ENCODE assay signal across 24 mouse cellular contexts in genomic region chr8:127557566-127557965, GRCm38 (mm10).
DNase-seq lines count a peak whose midpoint lies in the region; ATAC-seq lines count a peak whose summit lies in the region.
"Had no signal": no experiment of that assay in that cellular context is flagged by ENCODE, and none has a peak within 500 bp of the region (broad histone marks: within the 10 kb centered on the region; RNA-seq: fewer than 3 reads in every experiment).

No protein-coding gene starts in this region.

- no peaks in the 10 kb centered on the region for H3K9me3 ChIP-seq in midbrain, embryonic 10.5 days (replicated peaks)
- H3K9me3 ChIP-seq in midbrain, embryonic 16.5 days (replicated peaks; ENCODE audit: control insufficient read depth, low read length, poor library complexity, severe bottlenecking) = no peaks in the 10 kb centered on the region
- H3K9me3 ChIP-seq: embryonic facial prominence, embryonic 15.5 days; forebrain, embryonic 10.5 days; forebrain, embryonic 15.5 days; heart, embryonic 10.5 days had no signal

- H3K4me2 ChIP-seq in midbrain, embryonic 16.5 days (ENCODE audit: low read length) = no peak overlapping the region
- H3K4me2 ChIP-seq: embryonic facial prominence, embryonic 15.5 days; forebrain, embryonic 15.5 days had no signal

- H3K27ac ChIP-seq in midbrain, embryonic 10.5 days (replicated peaks) = no peak overlapping the region
- no peak overlapping the region for H3K27ac ChIP-seq in midbrain, embryonic 16.5 days (ENCODE audit: low read length)
- H3K27ac ChIP-seq: forebrain, embryonic 10.5 days; forebrain, embryonic 15.5 days; heart, embryonic 10.5 days; hindbrain, postnatal 0 days had no signal

- H3K27me3 ChIP-seq in midbrain, embryonic 10.5 days (ENCODE audit: low read depth, poor library complexity, severe bottlenecking) = peaks cover 71% of the 10 kb centered on the region
- H3K27me3 ChIP-seq in midbrain, embryonic 16.5 days (ENCODE audit: control insufficient read depth, insufficient read depth, low read depth, low read length) = no peaks in the 10 kb centered on the region
- H3K27me3 ChIP-seq: embryonic facial prominence, embryonic 15.5 days; forebrain, embryonic 15.5 days had no signal

- peaks cover 30% of the 10 kb centered on the region for H3K4me1 ChIP-seq in midbrain, embryonic 10.5 days
- peaks cover 4% of the 10 kb centered on the region; the same call in 1 of the 2 replicates for H3K4me1 ChIP-seq in midbrain, embryonic 16.5 days (ENCODE audit: control insufficient read depth, insufficient read depth, low read length)

- ATAC-seq in midbrain, embryonic 16.5 days = no peak
- ATAC-seq: CD4-positive, CD25-positive, alpha-beta regulatory T cell, adult 4 months; forebrain, embryonic 15.5 days; hindbrain, postnatal 0 days had no signal

- intact Hi-C loops in heart, postnatal 25 days (cut with DNase I) = no loop called here

- H3K4me3 ChIP-seq in midbrain, embryonic 10.5 days = no peak overlapping the region
- H3K4me3 ChIP-seq in midbrain, embryonic 16.5 days (ENCODE audit: low read depth, low read length) = no peak overlapping the region
- H3K4me3 ChIP-seq: embryonic facial prominence, embryonic 15.5 days; erythroblast, embryonic 14.5 days; forebrain, embryonic 10.5 days; forebrain, embryonic 15.5 days; heart, embryonic 10.5 days had no signal

- H3K36me3 ChIP-seq in midbrain, embryonic 10.5 days = peaks cover 6% of the 10 kb centered on the region
- H3K36me3 ChIP-seq in midbrain, embryonic 16.5 days (ENCODE audit: control insufficient read depth, insufficient read depth, low read length) = no peaks in the 10 kb centered on the region
- H3K36me3 ChIP-seq: embryonic facial prominence, embryonic 15.5 days; forebrain, embryonic 15.5 days; G1E had no signal

- no peak overlapping the region for H3K9ac ChIP-seq in midbrain, embryonic 16.5 days (ENCODE audit: low read depth, low read length)
- H3K9ac ChIP-seq: embryonic facial prominence, embryonic 15.5 days; forebrain, embryonic 15.5 days had no signal

- DNase-seq in heart, adult 11 months = peak; percentile 51
- DNase-seq in heart, postnatal 25 days (ENCODE audit: low spot score) = no peak
- DNase-seq in midbrain, embryonic 10.5 days (ENCODE audit: low spot score) = peak; percentile 51
- peak; percentile 77 for DNase-seq in embryo, embryonic 10 days (ENCODE audit: low spot score)
- peak; percentile 51 for DNase-seq in mesoderm, embryonic 11.5 days (ENCODE audit: low read depth, low spot score)
- no peak for DNase-seq in urinary bladder, postnatal 14 days (ENCODE audit: low spot score)
- DNase-seq: adrenal gland, adult 8-10 months; adrenal gland, postnatal 36 days; B cell, adult 2 months; cerebellum, adult 11 months; cerebellum, adult 8-10 months; cerebellum, postnatal 14 days; gastrocnemius, postnatal 36 days; heart, adult 18-20 months; heart, postnatal 10 days had no signal

Comparison
In these comparisons a context has a peak if more than half of its experiments do, and no peak if none do; other contexts are left out.
1. DNase-seq: peak in heart, adult 11 months (single experiment), midbrain, embryonic 10.5 days (single experiment), embryo, embryonic 10 days (single experiment) and mesoderm, embryonic 11.5 days (single experiment); none in heart, postnatal 25 days (single experiment) and urinary bladder, postnatal 14 days (single experiment).